Mouse (Mus musculus): ENCODE measurements at regions not wholly inside any gene's neighbourhood (a gene's known extent, or its start where the extent isn't known, plus 50 kb on each side); places are given as distances from the start of the nearest gene placed in this dataset.

GRCm38 (mm10) chr4:82234443-82234842 lies 471.1 kb downstream of the Nfib start:
- no peak overlapping the region for H3K9ac ChIP-seq (ENCODE audit: low read depth, low read length)
- no peaks in the 10 kb centered on the region for H3K79me2 ChIP-seq (ENCODE audit: control insufficient read depth, insufficient read depth, low read length)
- no peak overlapping the region for H3K4me3 ChIP-seq (ENCODE audit: insufficient read depth, low read depth, low read length)
- TF ChIP-seq POLR2A (IDR thresholded peaks at IDR 0.05; ENCODE audit: extremely low read depth, insufficient read depth, low read length) (no peak), CTCF (IDR thresholded peaks at IDR 0.05; ENCODE audit: low read depth, low read length) (no peak)
- H3K27ac ChIP-seq (replicated peaks; ENCODE audit: insufficient read depth, low read depth, low read length): no peak overlapping the region
- H3K4me1 ChIP-seq (ENCODE audit: control insufficient read depth, insufficient read depth, low read length): no peaks in the 10 kb centered on the region
- H3K27me3 ChIP-seq (ENCODE audit: control insufficient read depth, insufficient read depth, low read length): no peaks in the 10 kb centered on the region
- no peaks in the 10 kb centered on the region for H3K36me3 ChIP-seq (ENCODE audit: control insufficient read depth, insufficient read depth, low read length)
- no peak for DNase-seq (ENCODE audit: extremely low read depth, low read depth, low spot score)
- WGBS: 87% methylated on average over 5 of the region's 5 CpGs

GRCm38 (mm10) chr4:82226197-82227119 lies 479.1 kb downstream of the Nfib start:
- H3K4me3 ChIP-seq (ENCODE audit: insufficient read depth, low read depth, low read length): no peak overlapping the region
- H3K79me2 ChIP-seq (ENCODE audit: control insufficient read depth, insufficient read depth, low read length): no peaks in the 10 kb centered on the region
- H3K27ac ChIP-seq (replicated peaks; ENCODE audit: insufficient read depth, low read depth, low read length): no peak overlapping the region
- H3K27me3 ChIP-seq (ENCODE audit: control insufficient read depth, insufficient read depth, low read length): no peaks in the 10 kb centered on the region
- TF ChIP-seq POLR2A (IDR thresholded peaks at IDR 0.05; ENCODE audit: extremely low read depth, insufficient read depth, low read length) (no peak), CTCF (IDR thresholded peaks at IDR 0.05; ENCODE audit: low read depth, low read length) (no peak)
- no peaks in the 10 kb centered on the region for H3K36me3 ChIP-seq (ENCODE audit: control insufficient read depth, insufficient read depth, low read length)
- DNase-seq (ENCODE audit: extremely low read depth, low read depth, low spot score): no peak
- H3K4me1 ChIP-seq (ENCODE audit: control insufficient read depth, insufficient read depth, low read length): no peaks in the 10 kb centered on the region
- 76% methylated on average over 6 of the region's 6 CpGs for WGBS
- no peak overlapping the region for H3K9ac ChIP-seq (ENCODE audit: low read depth, low read length)

GRCm38 (mm10) chr4:82220724-82221123 lies 484.8 kb downstream of the Nfib start:
- Histone ChIP-seq H3K79me2 (ENCODE audit: control insufficient read depth, insufficient read depth, low read length) (no peaks in the 10 kb centered on the region), H3K4me1 (ENCODE audit: control insufficient read depth, insufficient read depth, low read length) (no peaks in the 10 kb centered on the region), H3K27ac (replicated peaks; ENCODE audit: insufficient read depth, low read depth, low read length) (no peak overlapping the region), H3K36me3 (ENCODE audit: control insufficient read depth, insufficient read depth, low read length) (no peaks in the 10 kb centered on the region), H3K9ac (ENCODE audit: low read depth, low read length) (no peak overlapping the region), H3K4me3 (ENCODE audit: insufficient read depth, low read depth, low read length) (no peak overlapping the region), H3K27me3 (ENCODE audit: control insufficient read depth, insufficient read depth, low read length) (no peaks in the 10 kb centered on the region)
- DNase-seq (ENCODE audit: extremely low read depth, low read depth, low spot score): no peak
- TF ChIP-seq POLR2A (IDR thresholded peaks at IDR 0.05; ENCODE audit: extremely low read depth, insufficient read depth, low read length) (no peak), CTCF (IDR thresholded peaks at IDR 0.05; ENCODE audit: low read depth, low read length) (no peak)
- 97% methylated on average over 8 of the region's 8 CpGs for WGBS

GRCm38 (mm10) chr4:82220120-82220714 lies 485.3 kb downstream of the Nfib start:
- Histone ChIP-seq H3K27me3 (ENCODE audit: control insufficient read depth, insufficient read depth, low read length) (no peaks in the 10 kb centered on the region), H3K4me3 (ENCODE audit: insufficient read depth, low read depth, low read length) (no peak overlapping the region), H3K27ac (replicated peaks; ENCODE audit: insufficient read depth, low read depth, low read length) (no peak overlapping the region), H3K79me2 (ENCODE audit: control insufficient read depth, insufficient read depth, low read length) (no peaks in the 10 kb centered on the region), H3K9ac (ENCODE audit: low read depth, low read length) (no peak overlapping the region), H3K36me3 (ENCODE audit: control insufficient read depth, insufficient read depth, low read length) (no peaks in the 10 kb centered on the region), H3K4me1 (ENCODE audit: control insufficient read depth, insufficient read depth, low read length) (no peaks in the 10 kb centered on the region)
- 90% methylated on average over 7 of the region's 7 CpGs for WGBS
- no peak for TF ChIP-seq POLR2A (IDR thresholded peaks at IDR 0.05; ENCODE audit: extremely low read depth, insufficient read depth, low read length)
- no peak for TF ChIP-seq CTCF (IDR thresholded peaks at IDR 0.05; ENCODE audit: low read depth, low read length)
- no peak for DNase-seq (ENCODE audit: extremely low read depth, low read depth, low spot score)

GRCm38 (mm10) chr4:82218616-82219015 lies 486.9 kb downstream of the Nfib start:
- DNase-seq (ENCODE audit: extremely low read depth, low read depth, low spot score): no peak
- no peaks in the 10 kb centered on the region for H3K79me2 ChIP-seq (ENCODE audit: control insufficient read depth, insufficient read depth, low read length)
- no peaks in the 10 kb centered on the region for H3K4me1 ChIP-seq (ENCODE audit: control insufficient read depth, insufficient read depth, low read length)
- 96% methylated on average over 6 of the region's 6 CpGs for WGBS
- H3K27me3 ChIP-seq (ENCODE audit: control insufficient read depth, insufficient read depth, low read length): no peaks in the 10 kb centered on the region
- H3K36me3 ChIP-seq (ENCODE audit: control insufficient read depth, insufficient read depth, low read length): no peaks in the 10 kb centered on the region
- H3K4me3 ChIP-seq (ENCODE audit: insufficient read depth, low read depth, low read length): no peak overlapping the region
- TF ChIP-seq POLR2A (IDR thresholded peaks at IDR 0.05; ENCODE audit: extremely low read depth, insufficient read depth, low read length) (no peak), CTCF (IDR thresholded peaks at IDR 0.05; ENCODE audit: low read depth, low read length) (no peak)
- no peak overlapping the region for H3K27ac ChIP-seq (replicated peaks; ENCODE audit: insufficient read depth, low read depth, low read length)
- H3K9ac ChIP-seq (ENCODE audit: low read depth, low read length): no peak overlapping the region

- no peak overlapping the region for H3K9ac ChIP-seq (ENCODE audit: low read depth, low read length)
- no peak for DNase-seq (ENCODE audit: extremely low read depth, low read depth, low spot score)
- H3K4me1 ChIP-seq (ENCODE audit: control insufficient read depth, insufficient read depth, low read length): no peaks in the 10 kb centered on the region
- TF ChIP-seq CTCF (IDR thresholded peaks at IDR 0.05; ENCODE audit: low read depth, low read length) (no peak), POLR2A (IDR thresholded peaks at IDR 0.05; ENCODE audit: extremely low read depth, insufficient read depth, low read length) (no peak)
- H3K27ac ChIP-seq (replicated peaks; ENCODE audit: insufficient read depth, low read depth, low read length): no peak overlapping the region
- no peaks in the 10 kb centered on the region for H3K36me3 ChIP-seq (ENCODE audit: control insufficient read depth, insufficient read depth, low read length)
- H3K27me3 ChIP-seq (ENCODE audit: control insufficient read depth, insufficient read depth, low read length): no peaks in the 10 kb centered on the region
- no peak overlapping the region for H3K4me3 ChIP-seq (ENCODE audit: insufficient read depth, low read depth, low read length)
- H3K79me2 ChIP-seq (ENCODE audit: control insufficient read depth, insufficient read depth, low read length): no peaks in the 10 kb centered on the region
- 83% methylated on average over 1 of the region's 1 CpGs for WGBS
Observed at GRCm38 (mm10) chr4:82207031-82207430, 498.5 kb downstream of the Nfib start.

All from liver, adult 2 months (tissue).